Mouse (Mus musculus) spleen, adult 2 months (tissue): ENCODE data around the gene Tpgs1. TPM values are rescaled to one million over a fixed set of nuclear protein-coding genes. Genes with fewer than 3 reads are reported as not detected.

Experiments used
- DNase-seq, 2 experiments: peaks; one replicate each; pipeline versions ENCODE4 v3.0.0 to v3.0.0-alpha.2; 2012 to 2021; ENCODE audit warnings: low spot score in 2 of 2, low read depth in 1 of 2
- H3K27ac ChIP-seq: fragments of 200-500 bp; 2 replicates; pipeline ENCODE4 v1.5.1; 2012; ENCODE audit warnings: low read length, inconsistent platforms; ENCODE audit not compliant: insufficient read depth
- H3K27me3 ChIP-seq: fragments of 200-500 bp; 2 replicates; pipeline ENCODE4 v1.6.1; 2012; ENCODE audit warnings: mild to moderate bottlenecking, moderate library complexity, low read length, inconsistent platforms; ENCODE audit not compliant: control insufficient read depth, insufficient read depth
- H3K36me3 ChIP-seq: fragments of 200-500 bp; 2 replicates; pipeline ENCODE4 v1.6.1; 2012; ENCODE audit warnings: mild to moderate bottlenecking, low read length, inconsistent platforms; ENCODE audit not compliant: control insufficient read depth, insufficient read depth
- H3K4me1 ChIP-seq: fragments of 200-500 bp; 2 replicates; pipeline ENCODE4 v1.6.1; 2011; ENCODE audit warnings: inconsistent platforms; ENCODE audit not compliant: control insufficient read depth, insufficient read depth, insufficient read length
- H3K4me3 ChIP-seq: fragments of 200-500 bp; 2 replicates; pipeline ENCODE4 v1.5.1; 2011; ENCODE audit warnings: mild to moderate bottlenecking, inconsistent platforms; ENCODE audit not compliant: insufficient read depth, insufficient read length; ENCODE audit errors: extremely low read depth
- CTCF ChIP-seq: fragments of 200-500 bp; IDR thresholded peaks from 2 replicates; pipeline ENCODE4 v1.5.1; 2011; ENCODE audit warnings: mild to moderate bottlenecking, inconsistent platforms; ENCODE audit not compliant: insufficient read depth, insufficient read length, insufficient replicate concordance; ENCODE audit errors: extremely low read depth
- POLR2A ChIP-seq: fragments of 200-500 bp; IDR thresholded peaks from 2 replicates; pipeline ENCODE4 v1.6.1; 2011; ENCODE audit warnings: low read depth, low read length, inconsistent platforms
- WGBS: fragments of 180-500 bp; shearing (Covaris S2); methylation state at CpG from one replicate; pipeline ENCODE4 v1.1.7; 2018; 5-methylcytosine and 5-hydroxymethylcytosine counted together
- polyA plus RNA-seq: library from polyadenylated mRNA; depleted of rRNA; stranded (reverse); fragments of >200 nt; gene quantifications from 2 replicates; pipeline ENCODE4 v1.2.3, GENCODE M21; 2012; rRNA removed

Gene Tpgs1
- polyA plus RNA-seq, 1 experiment, result 47.9 TPM

GRCm38 (mm10) chr10:79717640-79718357 lies 48.6 kb downstream of the Tpgs1 start:
- Histone ChIP-seq H3K4me3 (no peak overlapping the region), H3K27ac (no peak overlapping the region), H3K4me1 (peaks cover 7% of the 10 kb centered on the region; the same call in 1 of the 2 replicates), H3K27me3 (peaks cover 17% of the 10 kb centered on the region), H3K36me3 (no peaks in the 10 kb centered on the region)
- TF ChIP-seq POLR2A, result no peak
- no peak for TF ChIP-seq CTCF
- WGBS, result 7% methylated on average over 43 of the region's 43 CpGs
- DNase-seq, result peak in 1 of 2 experiments; percentile 27

- Histone ChIP-seq H3K4me3 (no peak overlapping the region), H3K36me3 (no peaks in the 10 kb centered on the region), H3K27ac (no peak overlapping the region), H3K27me3 (peaks cover 17% of the 10 kb centered on the region), H3K4me1 (peaks cover 7% of the 10 kb centered on the region; the same call in 1 of the 2 replicates)
- DNase-seq, result no peak
- TF ChIP-seq POLR2A (no peak), CTCF (no peak)
- 78% methylated on average over 5 of the region's 5 CpGs for WGBS
Measured at GRCm38 (mm10) chr10:79721089-79721488, 51.9 kb downstream of the Tpgs1 start.

GRCm38 (mm10) chr10:79723047-79723446 lies 53.9 kb downstream of the Tpgs1 start:
- Histone ChIP-seq H3K36me3 (no peaks in the 10 kb centered on the region), H3K4me1 (no peaks in the 10 kb centered on the region), H3K27me3 (0 out of 2 replicates have a peak, but pooled peaks cover 2% of the 10 kb centered on the region), H3K4me3 (no peak overlapping the region), H3K27ac (no peak overlapping the region)
- no peak for DNase-seq
- 70% methylated on average over 6 of the region's 6 CpGs for WGBS
- no peak for TF ChIP-seq CTCF
- TF ChIP-seq POLR2A, result no peak

- H3K27ac ChIP-seq, result no peak overlapping the region
- no peak for DNase-seq
- TF ChIP-seq CTCF (no peak), POLR2A (no peak)
- WGBS, result 73% methylated on average over 7 of the region's 7 CpGs
- H3K4me3 ChIP-seq, result no peak overlapping the region
- H3K4me1 ChIP-seq, result no peaks in the 10 kb centered on the region
- no peaks in the 10 kb centered on the region for H3K36me3 ChIP-seq
- 0 out of 2 replicates have a peak, but pooled peaks cover 2% of the 10 kb centered on the region for H3K27me3 ChIP-seq
Measured at GRCm38 (mm10) chr10:79723692-79724091, 54.5 kb downstream of the Tpgs1 start.

Other genes with a start within 250 kb of the Tpgs1 start
- gene Vmn2r83, start 200.6 kb upstream of the Tpgs1 start, polyA plus RNA-seq, result not detected in 2 replicates
- 6.7 and 8.9 TPM in 2 replicates for gene Plpp2, start 135.6 kb upstream of the Tpgs1 start, polyA plus RNA-seq
- 63.7 and 92.1 TPM in 2 replicates for gene Mier2, start 114.2 kb upstream of the Tpgs1 start, polyA plus RNA-seq
- gene Theg, start 82.0 kb upstream of the Tpgs1 start, polyA plus RNA-seq, result 0.18 and 0.72 TPM in 2 replicates
- not detected in 2 replicates for gene C2cd4c, start 55.3 kb upstream of the Tpgs1 start, polyA plus RNA-seq
- gene Shc2, start 31.5 kb upstream of the Tpgs1 start, polyA plus RNA-seq, result 1.0 and 1.3 TPM in 2 replicates
- gene Odf3l2, start 23.6 kb upstream of the Tpgs1 start, polyA plus RNA-seq, result not detected in 2 replicates
- 22.0 and 33.9 TPM in 2 replicates for gene Madcam1, start 4.8 kb upstream of the Tpgs1 start, polyA plus RNA-seq
- gene Cdc34, start 12.8 kb downstream of the Tpgs1 start, polyA plus RNA-seq, result 119 and 143 TPM in 2 replicates
- gene Gzmm, start 19.7 kb downstream of the Tpgs1 start, polyA plus RNA-seq, result 1.7 and 1.8 TPM in 2 replicates
- gene Bsg, start 35.1 kb downstream of the Tpgs1 start, polyA plus RNA-seq, result 208 and 255 TPM in 2 replicates
- gene Hcn2, start 47.3 kb downstream of the Tpgs1 start, polyA plus RNA-seq, result 0.77 and 1.5 TPM in 2 replicates
- 60.5 and 62.5 TPM in 2 replicates for gene Polrmt, start 77.2 kb downstream of the Tpgs1 start, polyA plus RNA-seq
- not detected in 2 replicates for gene Fgf22, start 85.7 kb downstream of the Tpgs1 start, polyA plus RNA-seq
- gene Rnf126, start 97.6 kb downstream of the Tpgs1 start, polyA plus RNA-seq, result 122 and 217 TPM in 2 replicates
- 5.8 and 10.9 TPM in 2 replicates for gene Fstl3, start 107.9 kb downstream of the Tpgs1 start, polyA plus RNA-seq
- gene Prss57, start 121.6 kb downstream of the Tpgs1 start, polyA plus RNA-seq, result 1.4 and 1.6 TPM in 2 replicates
- 9.2 and 14.6 TPM in 2 replicates for gene Palm, start 124.2 kb downstream of the Tpgs1 start, polyA plus RNA-seq
- gene Misp, start 151.6 kb downstream of the Tpgs1 start, polyA plus RNA-seq, result 0.07 and 0.18 TPM in 2 replicates
- gene Ptbp1, start 185.1 kb downstream of the Tpgs1 start, polyA plus RNA-seq, result 251 and 315 TPM in 2 replicates
- 25.6 and 39.2 TPM in 2 replicates for gene Prtn3, start 205.1 kb downstream of the Tpgs1 start, polyA plus RNA-seq
- gene Plppr3, start 205.3 kb downstream of the Tpgs1 start, polyA plus RNA-seq, result 3.6 and 4.0 TPM in 2 replicates
- 33.0 and 61.9 TPM in 2 replicates for gene Elane, start 216.9 kb downstream of the Tpgs1 start, polyA plus RNA-seq
- gene Cfd, start 221.5 kb downstream of the Tpgs1 start, polyA plus RNA-seq, result 71.5 and 138 TPM in 2 replicates
- 46.4 and 73.7 TPM in 2 replicates for gene Med16, start 239.6 kb downstream of the Tpgs1 start, polyA plus RNA-seq
- gene Gm26602, start 241.5 kb downstream of the Tpgs1 start, polyA plus RNA-seq, result not detected in 2 replicates
- 5.3 and 6.3 TPM in 2 replicates for gene Kiss1r, start 247.6 kb downstream of the Tpgs1 start, polyA plus RNA-seq